Mouse (Mus musculus): ENCODE measurements at regions not wholly inside any gene's neighbourhood (a gene's known extent, or its start where the extent isn't known, plus 50 kb on each side); places are given as distances from the start of the nearest gene placed in this dataset.
A peak's percentile ranks its signal among the peaks of the same experiment; 100 is the strongest.
"Not testable (repeated sequence)": the region's sequence is repeated elsewhere in the genome, so short reads cannot be mapped to it uniquely, and the experiment has no call there.

DNA sequence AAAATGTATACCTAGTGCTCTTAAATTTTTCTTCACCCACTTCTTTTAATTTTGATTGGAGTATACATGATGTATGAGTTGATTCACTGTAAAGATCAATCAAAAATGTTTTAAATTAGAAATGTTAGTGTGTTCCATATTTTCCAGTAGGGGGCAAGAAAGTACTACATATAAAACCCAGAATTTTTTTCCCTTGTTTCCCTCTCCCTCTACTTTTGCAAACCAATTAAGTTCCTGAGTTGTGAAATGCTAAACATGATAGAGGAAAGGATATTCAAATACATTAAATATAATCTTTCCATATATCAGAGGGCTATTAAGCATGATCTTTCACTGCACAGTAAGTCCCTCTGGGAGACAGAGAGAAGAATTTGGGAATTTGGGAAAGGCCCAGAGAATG lies 192.0 kb upstream of the Slc10a2 start:
- no peak overlapping the region for H3K9ac ChIP-seq (ENCODE audit: low read length)
- no peak overlapping the region for H3K4me3 ChIP-seq (ENCODE audit: low read depth, low read length)
- H3K27ac ChIP-seq (ENCODE audit: low read depth, low read length), result no peak overlapping the region
- no peak overlapping the region for H3K4me2 ChIP-seq (ENCODE audit: low read depth)
- no peaks in the 10 kb centered on the region for H3K36me3 ChIP-seq (ENCODE audit: control insufficient read depth, insufficient read depth, low read length)
- no peaks in the 10 kb centered on the region for H3K4me1 ChIP-seq (ENCODE audit: control insufficient read depth, insufficient read depth, low read length)
- no peaks in the 10 kb centered on the region for H3K27me3 ChIP-seq (ENCODE audit: control insufficient read depth, insufficient read depth, low read length)
- no peak for ATAC-seq (ENCODE audit: insufficient read depth, low FRiP score, low TSS enrichment)
- H3K9me3 ChIP-seq (ENCODE audit: control insufficient read depth, low read length), result no peaks in the 10 kb centered on the region
- DNase-seq (ENCODE audit: low spot score), result no peak

DNA sequence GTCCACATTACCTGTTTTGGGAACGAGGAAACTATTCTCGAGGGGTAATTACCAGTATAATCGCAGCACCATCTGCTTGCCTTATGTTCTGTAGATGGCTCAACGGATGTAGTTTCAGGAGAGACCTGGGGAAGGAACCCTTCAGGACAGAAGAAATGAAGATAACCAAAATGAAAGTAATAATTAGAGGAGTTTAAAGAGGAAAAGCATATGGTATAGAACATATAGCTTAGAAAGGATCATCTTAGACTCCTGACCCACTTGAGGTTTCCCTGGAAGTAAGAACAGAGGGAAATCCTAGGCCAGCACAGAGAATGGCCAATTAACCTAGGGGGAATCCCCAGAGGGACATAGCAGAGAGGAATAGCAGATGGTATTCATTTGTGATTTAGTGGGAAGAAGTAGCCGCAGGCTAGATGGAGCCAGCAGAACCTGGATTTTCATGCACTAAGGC lies 180.6 kb upstream of the Slc10a2 start:
- Histone ChIP-seq H3K4me1 (ENCODE audit: control insufficient read depth, insufficient read depth, low read length) (no peaks in the 10 kb centered on the region), H3K9ac (ENCODE audit: low read length) (no peak overlapping the region), H3K36me3 (ENCODE audit: control insufficient read depth, insufficient read depth, low read length) (no peaks in the 10 kb centered on the region), H3K27ac (ENCODE audit: low read depth, low read length) (no peak overlapping the region), H3K4me2 (ENCODE audit: low read depth) (no peak overlapping the region), H3K9me3 (ENCODE audit: control insufficient read depth, low read length) (no peaks in the 10 kb centered on the region), H3K4me3 (ENCODE audit: low read depth, low read length) (no peak overlapping the region), H3K27me3 (ENCODE audit: control insufficient read depth, insufficient read depth, low read length) (no peaks in the 10 kb centered on the region)
- WGBS, result 48% methylated on average over 5 of the region's 5 CpGs
- ATAC-seq (ENCODE audit: insufficient read depth, low FRiP score, low TSS enrichment) (peak; percentile 71; the same call in 1 of the 2 replicates), DNase-seq (ENCODE audit: low spot score) (peak; percentile 33)

DNA sequence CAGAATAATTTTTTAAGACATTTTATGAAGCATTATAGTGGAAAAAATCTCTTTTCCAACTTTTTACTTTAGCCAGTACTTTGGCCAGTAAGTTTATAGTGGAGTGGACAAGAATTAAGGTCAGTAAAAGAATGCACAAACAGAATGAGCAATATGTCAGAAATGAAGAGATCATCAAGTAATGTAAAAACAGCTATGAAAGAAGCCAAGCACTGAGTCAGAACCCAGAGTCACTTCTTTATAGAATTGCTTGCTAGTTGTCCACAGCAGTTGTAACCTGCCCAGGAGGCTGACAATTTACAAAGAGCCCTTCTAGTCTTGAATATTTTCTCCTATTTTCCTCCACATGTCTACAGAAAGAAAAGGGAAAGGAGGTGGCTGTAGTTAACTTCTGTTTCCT lies 178.6 kb upstream of the Slc10a2 start:
- H3K9me3 ChIP-seq (ENCODE audit: control insufficient read depth, low read length), result no peaks in the 10 kb centered on the region
- H3K4me2 ChIP-seq (ENCODE audit: low read depth), result no peak overlapping the region
- H3K27me3 ChIP-seq (ENCODE audit: control insufficient read depth, insufficient read depth, low read length), result no peaks in the 10 kb centered on the region
- no peaks in the 10 kb centered on the region for H3K36me3 ChIP-seq (ENCODE audit: control insufficient read depth, insufficient read depth, low read length)
- no peaks in the 10 kb centered on the region for H3K4me1 ChIP-seq (ENCODE audit: control insufficient read depth, insufficient read depth, low read length)
- no peak overlapping the region for H3K27ac ChIP-seq (ENCODE audit: low read depth, low read length)
- DNase-seq (ENCODE audit: low spot score) (no peak), ATAC-seq (ENCODE audit: insufficient read depth, low FRiP score, low TSS enrichment) (no peak)
- no peak overlapping the region for H3K4me3 ChIP-seq (ENCODE audit: low read depth, low read length)
- H3K9ac ChIP-seq (ENCODE audit: low read length), result no peak overlapping the region

DNA sequence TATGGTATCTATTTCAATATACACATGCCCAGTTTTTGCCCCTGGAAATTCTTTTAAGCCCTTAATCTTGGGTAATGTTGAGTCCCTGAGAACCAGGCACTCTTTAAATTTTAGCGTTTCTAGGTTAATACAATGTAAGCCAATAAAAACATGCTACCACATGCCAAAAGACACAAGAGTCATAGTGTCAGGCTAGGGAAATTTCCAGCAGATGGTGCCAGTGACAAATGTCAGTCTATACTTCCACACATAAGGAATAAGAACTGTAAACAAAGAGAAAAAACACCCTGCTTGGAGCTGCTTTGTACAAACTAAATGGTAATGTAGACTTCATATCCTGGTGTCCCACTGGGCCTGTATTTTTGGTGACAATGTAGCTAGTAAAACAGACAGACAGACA lies 157.2 kb upstream of the Slc10a2 start:
- ATAC-seq (ENCODE audit: insufficient read depth, low FRiP score, low TSS enrichment) (no peak), DNase-seq (ENCODE audit: low spot score) (no peak)
- H3K27ac ChIP-seq (ENCODE audit: low read depth, low read length), result no peak overlapping the region
- no peak overlapping the region for H3K9ac ChIP-seq (ENCODE audit: low read length)
- no peaks in the 10 kb centered on the region for H3K9me3 ChIP-seq (ENCODE audit: control insufficient read depth, low read length)
- no peak overlapping the region for H3K4me2 ChIP-seq (ENCODE audit: low read depth)
- H3K4me1 ChIP-seq (ENCODE audit: control insufficient read depth, insufficient read depth, low read length), result no peaks in the 10 kb centered on the region
- no peaks in the 10 kb centered on the region for H3K27me3 ChIP-seq (ENCODE audit: control insufficient read depth, insufficient read depth, low read length)
- no peak overlapping the region for H3K4me3 ChIP-seq (ENCODE audit: low read depth, low read length)
- H3K36me3 ChIP-seq (ENCODE audit: control insufficient read depth, insufficient read depth, low read length), result no peaks in the 10 kb centered on the region
- WGBS, result 81% methylated on average over 1 of the region's 1 CpGs

DNA sequence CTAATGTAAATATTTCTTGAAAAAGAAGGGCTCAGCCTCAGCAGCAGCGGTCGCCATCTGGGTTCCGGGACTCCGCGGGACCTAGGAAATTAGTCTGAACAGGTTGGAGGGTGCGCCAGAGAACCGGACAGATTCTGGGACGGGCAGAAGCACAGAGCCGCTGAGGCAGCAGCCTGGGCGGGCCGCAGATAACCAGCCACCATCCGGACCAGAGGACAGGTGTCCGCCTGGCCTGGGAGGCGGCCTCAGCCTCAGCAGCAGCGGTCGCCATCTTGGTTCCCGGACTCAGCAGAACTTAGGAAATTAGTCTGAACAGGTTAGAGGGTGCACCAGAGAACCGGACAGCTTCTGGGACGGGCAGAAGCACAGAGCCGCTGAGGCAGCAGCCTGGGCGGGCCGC lies 136.7 kb upstream of the Slc10a2 start:
- not testable (repeated sequence) for H3K9ac ChIP-seq (ENCODE audit: low read length); DNase-seq (ENCODE audit: low spot score); H3K9me3 ChIP-seq (ENCODE audit: control insufficient read depth, low read length); ATAC-seq (ENCODE audit: insufficient read depth, low FRiP score, low TSS enrichment); H3K27ac ChIP-seq (ENCODE audit: low read depth, low read length); H3K4me1 ChIP-seq (ENCODE audit: control insufficient read depth, insufficient read depth, low read length); H3K4me3 ChIP-seq (ENCODE audit: low read depth, low read length); H3K27me3 ChIP-seq (ENCODE audit: control insufficient read depth, insufficient read depth, low read length); H3K36me3 ChIP-seq (ENCODE audit: control insufficient read depth, insufficient read depth, low read length); H3K4me2 ChIP-seq (ENCODE audit: low read depth)
- 96% methylated on average over 15 of the region's 22 CpGs for WGBS

All from neural tube, embryonic 11.5 days (tissue).